Mouse (Mus musculus) kidney, postnatal 10 days (tissue): ENCODE data around the gene Scamp3.
"Not testable (repeated sequence)": the region's sequence is repeated elsewhere in the genome, so short reads cannot be mapped to it uniquely, and the experiment has no call there.

Experiments
- DNase-seq: peaks from one replicate; pipeline ENCODE4 v3.0.0; 2021; ENCODE audit warnings: mixed read lengths

Scamp3 gene

GRCm38 (mm10) chr3:89177242-89178106 is at the start of gene Scamp3:
Gene Scamp3 (plus strand): TSS chr3:89177473.
- DNase-seq: peak; percentile 91

GRCm38 (mm10) chr3:89129908-89130307 is 47.4 kb upstream of the Scamp3 start:
- DNase-seq: no peak

- no peak for DNase-seq
These were observed 45.5 kb upstream of the Scamp3 start for GRCm38 (mm10) chr3:89131816-89132215.

- peak; percentile 55 for DNase-seq
These were observed 44.8 kb upstream of the Scamp3 start for GRCm38 (mm10) chr3:89132285-89133062.

- DNase-seq: no peak
These were observed 44.2 kb upstream of the Scamp3 start for GRCm38 (mm10) chr3:89133063-89133450.

- no peak for DNase-seq
These were observed 43.5 kb upstream of the Scamp3 start for GRCm38 (mm10) chr3:89133752-89134151.

GRCm38 (mm10) chr3:89135958-89136357 is 41.3 kb upstream of the Scamp3 start, which contains the start of gene Pklr:
Gene Pklr (plus strand): TSS chr3:89136142.
- no peak for DNase-seq

- DNase-seq: peak; percentile 79
These were observed 40.9 kb upstream of the Scamp3 start for GRCm38 (mm10) chr3:89136365-89136764.

- DNase-seq: no peak
These were observed 32.5 kb upstream of the Scamp3 start for GRCm38 (mm10) chr3:89144821-89145220.

- no peak for DNase-seq
These were observed 31.7 kb upstream of the Scamp3 start for GRCm38 (mm10) chr3:89145566-89145965.

- DNase-seq: peak; percentile 72
These were observed 29.9 kb upstream of the Scamp3 start for GRCm38 (mm10) chr3:89147101-89147978.

GRCm38 (mm10) chr3:89147979-89148311 is 29.3 kb upstream of the Scamp3 start:
- DNase-seq: no peak

GRCm38 (mm10) chr3:89148567-89148966 is 28.7 kb upstream of the Scamp3 start:
- no peak for DNase-seq

- peak; percentile 2 for DNase-seq
These were observed 25.0 kb upstream of the Scamp3 start for GRCm38 (mm10) chr3:89152084-89152835.

- no peak for DNase-seq
These were observed 20.3 kb upstream of the Scamp3 start for GRCm38 (mm10) chr3:89156951-89157350.

- DNase-seq: no peak
These were observed 18.6 kb upstream of the Scamp3 start for GRCm38 (mm10) chr3:89158651-89159050.

- peak; percentile 88 for DNase-seq
These were observed 18.1 kb upstream of the Scamp3 start for GRCm38 (mm10) chr3:89159211-89159610.

GRCm38 (mm10) chr3:89159616-89160344 is 17.5 kb upstream of the Scamp3 start, which contains the start of gene Hcn3:
Gene Hcn3 (minus strand): TSS chr3:89160196.
- DNase-seq: peak; percentile 84

- DNase-seq: not testable (repeated sequence)
These were observed 16.1 kb upstream of the Scamp3 start for GRCm38 (mm10) chr3:89161207-89161606.

- no peak for DNase-seq
These were observed 15.5 kb upstream of the Scamp3 start for GRCm38 (mm10) chr3:89161786-89162185.

GRCm38 (mm10) chr3:89163123-89163522 is 14.2 kb upstream of the Scamp3 start:
- no peak for DNase-seq
